Mouse (Mus musculus): ENCODE measurements around the gene Zfp296.
A peak's percentile ranks its signal among the peaks of the same experiment; 100 is the strongest.

The Zfp296 gene

DNA sequence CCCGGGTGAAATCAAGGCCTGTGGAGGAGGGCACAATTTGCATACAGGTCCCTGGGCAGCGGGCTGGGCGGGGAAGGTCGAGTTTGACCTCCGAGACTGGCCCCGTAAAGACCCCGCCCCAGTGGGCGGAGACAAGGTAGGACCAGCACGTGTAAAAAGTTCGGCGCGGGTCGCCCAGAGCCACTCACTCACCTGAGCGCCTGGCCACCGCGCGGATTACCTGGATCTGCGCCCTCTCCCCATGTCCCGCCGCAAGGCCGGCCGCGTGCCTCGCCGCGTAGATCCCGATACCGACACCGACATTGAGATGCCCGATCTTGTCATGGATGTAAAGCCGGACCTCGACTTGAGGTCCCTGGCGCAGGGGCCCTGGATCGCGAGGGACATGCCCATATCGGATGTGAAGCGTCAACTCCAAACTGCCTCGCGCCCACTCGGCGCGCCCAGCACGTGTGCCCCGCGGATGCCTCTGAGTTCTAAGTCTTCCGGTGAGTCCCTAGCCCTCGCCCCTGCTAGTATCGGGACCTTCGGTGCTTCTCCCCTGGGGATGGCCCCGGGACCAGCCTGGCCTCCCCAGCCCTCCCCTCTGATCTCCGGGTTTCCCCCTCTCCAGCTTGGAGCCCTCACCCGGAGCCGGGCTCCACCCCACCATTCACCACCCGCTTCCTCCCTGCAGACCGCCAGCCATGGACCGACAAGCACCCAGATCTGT is at the start of gene Zfp296, which contains the start of gene Gemin7:
Gene Zfp296, plus strand, starts transcription at position 147 of the 712 bp plus-strand sequence.
Gene Gemin7, minus strand, starts transcription at position 455 of the 712 bp plus-strand sequence.
- peak; percentile 59 to 65 for DNase-seq

DNA sequence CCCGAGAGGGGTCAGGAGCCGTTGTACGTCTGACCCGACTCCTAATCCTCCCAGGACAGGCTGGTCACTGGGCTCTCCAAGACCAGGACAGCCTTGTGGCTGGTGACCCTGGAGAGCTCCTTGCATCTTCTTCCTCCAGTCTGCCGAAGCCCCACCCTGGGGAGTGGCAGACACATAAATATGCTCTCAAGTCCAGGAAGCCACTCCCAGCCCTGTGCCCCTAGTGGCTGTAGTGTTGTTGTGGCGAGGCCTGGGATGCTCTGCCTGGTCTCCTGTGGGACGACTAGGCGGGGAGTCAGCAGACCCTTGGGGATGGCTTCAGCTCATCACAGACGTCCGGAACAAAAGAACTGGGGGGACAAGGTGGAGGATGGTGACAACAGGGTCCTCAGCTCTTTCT is 46.0 kb upstream of the Zfp296 start:
- no peak for DNase-seq

DNA sequence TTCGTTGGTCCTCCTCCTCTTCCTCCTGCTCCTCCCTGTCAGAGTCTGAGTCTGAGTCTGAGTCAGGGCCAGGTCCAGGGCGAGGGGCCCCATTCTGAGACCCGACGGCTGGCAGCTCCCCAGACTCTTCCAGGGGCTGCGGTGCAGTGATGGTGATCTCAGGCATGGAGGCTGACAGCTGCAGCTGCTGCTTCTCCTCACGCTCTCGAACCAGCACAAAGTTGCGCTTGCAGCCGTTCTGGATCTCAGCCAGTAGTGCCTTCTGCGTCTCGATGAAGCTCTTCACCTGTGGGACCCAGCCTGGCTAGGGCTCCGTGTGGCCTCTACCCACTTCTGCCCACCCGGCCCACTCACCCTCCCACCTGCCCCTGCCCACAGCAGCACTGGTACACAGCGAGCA is 44.8 kb upstream of the Zfp296 start:
- no peak for DNase-seq

DNA sequence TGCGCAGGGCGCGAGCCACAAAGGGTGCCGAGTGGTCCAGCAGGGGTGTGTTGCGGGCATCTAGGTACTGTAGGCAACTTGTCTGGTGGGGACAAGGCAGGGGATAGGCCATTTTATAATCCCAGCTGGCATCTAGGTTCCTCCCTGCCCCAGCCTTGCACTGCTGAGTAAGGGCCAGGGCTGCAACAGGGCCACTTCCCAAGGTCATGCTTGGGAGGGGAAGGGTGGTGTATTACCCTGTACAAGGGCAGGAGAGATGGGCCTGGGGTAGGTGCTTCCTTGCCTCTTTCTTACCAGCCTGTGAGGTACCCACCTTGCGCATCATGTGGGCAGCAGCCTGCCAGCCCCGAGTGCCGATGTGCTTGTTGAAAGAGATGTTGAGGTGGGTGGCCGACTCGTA is 42.4 kb upstream of the Zfp296 start:
- no peak for DNase-seq

DNA sequence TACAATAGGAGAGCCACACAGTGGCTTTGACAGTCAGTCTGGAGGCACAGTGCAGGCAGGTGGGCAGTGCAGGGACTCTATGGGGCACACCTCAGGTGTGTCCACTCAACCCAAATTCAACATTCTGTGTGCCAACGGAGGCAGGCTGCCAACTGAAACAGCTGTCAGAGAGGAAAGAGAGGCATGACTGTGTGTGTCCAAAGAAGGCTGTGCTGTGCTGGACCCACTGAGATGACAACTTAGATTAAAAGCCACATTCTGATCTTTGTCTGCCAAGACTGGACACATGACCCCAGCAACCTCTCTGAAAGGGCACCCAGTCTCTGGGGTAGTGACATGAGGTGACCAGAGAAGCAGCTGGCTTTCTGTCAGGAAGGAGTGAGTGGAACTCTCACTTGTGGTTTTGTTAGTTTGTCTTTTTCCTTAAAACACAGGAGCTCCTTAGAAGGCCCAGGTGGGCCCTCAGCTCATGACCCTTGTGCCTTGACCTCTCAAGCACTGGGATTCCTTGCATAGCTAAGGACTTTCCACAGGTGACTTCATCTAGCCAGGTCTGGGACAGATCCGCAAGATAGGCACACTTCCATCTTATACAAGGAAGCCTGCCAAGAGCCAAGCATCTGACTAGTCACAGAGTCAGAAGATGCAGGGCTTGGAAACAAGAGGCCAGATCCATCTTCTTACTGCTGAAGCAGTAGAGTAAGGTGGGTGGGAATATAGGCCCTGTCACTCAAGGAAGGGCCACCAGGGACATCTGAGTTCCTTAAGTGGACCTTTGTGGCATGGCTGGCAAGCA is 36.1 kb upstream of the Zfp296 start:
- DNase-seq: no peak

DNA sequence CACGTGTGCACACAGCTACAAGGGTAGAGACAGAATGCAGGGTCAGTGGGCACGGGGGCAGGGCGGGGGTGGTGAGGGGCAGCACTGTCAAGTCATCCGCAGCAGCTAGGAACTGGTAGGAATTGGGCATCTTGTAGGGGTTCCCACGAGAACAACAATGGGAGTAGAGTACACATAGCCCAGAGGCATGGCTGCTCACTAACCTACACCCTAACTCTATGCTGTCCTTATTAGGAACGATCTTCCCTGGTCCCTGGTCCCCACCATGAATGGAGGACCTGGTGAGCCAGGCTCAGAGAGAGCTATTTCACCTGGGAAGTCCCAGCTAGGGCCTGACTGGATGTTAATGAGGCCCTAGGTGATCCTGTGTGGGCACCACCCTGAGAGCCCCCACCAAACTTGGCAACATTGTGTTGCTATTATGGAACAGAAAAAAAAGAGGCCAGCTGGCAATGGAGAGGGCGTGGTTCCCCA is 35.4 kb upstream of the Zfp296 start:
- no peak for DNase-seq

DNA sequence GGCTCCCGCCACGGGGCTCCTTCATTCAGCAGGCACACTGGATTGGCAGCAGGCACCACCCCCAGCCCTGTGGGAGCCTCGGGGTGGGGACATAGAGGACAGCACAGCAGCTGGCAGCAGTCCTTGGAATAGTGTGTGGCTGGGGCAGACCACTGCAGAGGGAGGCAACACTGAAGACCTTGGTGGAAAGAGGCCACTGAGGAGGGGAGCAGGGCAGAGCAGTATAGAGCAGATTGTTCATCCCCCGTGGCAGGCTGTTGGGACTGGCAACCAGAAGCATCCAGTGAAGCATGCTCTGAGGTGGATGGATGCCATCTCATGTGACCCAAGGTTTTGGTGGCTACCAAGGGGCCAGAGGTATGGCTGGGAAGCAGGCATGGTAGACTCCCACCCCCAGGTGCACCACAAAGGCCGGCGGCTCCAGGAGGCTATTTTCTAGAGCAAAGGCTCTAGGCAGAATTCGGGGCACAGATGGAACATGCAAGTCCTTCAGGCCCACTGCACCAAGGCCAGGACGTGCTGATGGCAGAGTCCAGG is 34.9 kb upstream of the Zfp296 start:
- no peak for DNase-seq

- DNase-seq: no peak
These were observed 33.5 kb upstream of the Zfp296 start for GRCm38 (mm10) chr7:19543584-19543983.

DNA sequence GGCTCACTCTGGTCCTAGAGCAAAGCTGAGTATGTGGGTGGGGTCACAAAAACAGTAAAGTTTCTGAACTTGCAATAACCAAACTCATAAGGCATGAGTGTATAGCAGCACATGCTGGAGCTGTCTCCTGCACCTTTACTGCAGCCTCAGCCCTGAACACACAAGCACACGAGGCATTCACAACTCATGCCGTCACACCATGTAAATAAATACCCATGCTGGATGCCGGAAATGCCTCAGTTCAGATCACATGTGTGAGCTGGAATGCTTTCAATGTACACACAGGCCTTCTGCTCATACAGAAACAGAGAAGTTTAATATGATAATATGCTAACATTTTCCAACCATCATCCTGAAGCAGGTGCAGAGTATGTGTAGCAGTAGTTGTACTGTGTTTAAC is 31.1 kb upstream of the Zfp296 start:
- no peak for DNase-seq

DNA sequence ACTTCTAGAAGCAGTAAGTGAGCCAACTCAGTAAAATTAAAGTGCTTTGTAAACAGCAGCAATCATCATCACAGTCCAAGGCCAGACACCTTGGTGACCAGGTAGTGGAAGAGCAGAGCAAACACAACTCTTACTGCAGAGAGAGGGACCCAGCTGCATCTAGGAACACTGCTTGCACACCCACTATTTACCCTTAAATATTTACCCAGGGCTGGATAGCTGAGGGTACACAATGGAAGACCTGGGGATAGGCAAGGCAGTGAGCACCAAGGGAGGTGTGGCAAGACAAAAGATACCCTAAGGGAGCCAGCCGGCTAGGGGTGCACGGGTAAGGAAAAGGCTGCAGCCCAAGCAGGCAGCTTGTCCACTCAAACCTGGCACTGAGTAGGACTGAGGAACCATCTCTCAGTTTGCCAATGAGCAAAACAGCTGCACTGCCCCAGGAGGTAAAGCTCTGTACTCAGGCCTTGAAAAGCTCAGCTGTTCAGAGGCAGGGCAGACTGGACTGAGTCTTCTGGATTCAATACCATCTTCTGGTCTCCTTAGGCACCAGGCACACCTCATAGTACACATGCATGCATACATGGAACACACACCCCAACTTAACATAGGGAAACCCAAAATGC is 29.6 kb upstream of the Zfp296 start:
- no peak for DNase-seq

GRCm38 (mm10) chr7:19549394-19549793 is 27.7 kb upstream of the Zfp296 start:
- DNase-seq: no peak

- no peak for DNase-seq
These were observed 25.5 kb upstream of the Zfp296 start for GRCm38 (mm10) chr7:19551634-19552033.

DNA sequence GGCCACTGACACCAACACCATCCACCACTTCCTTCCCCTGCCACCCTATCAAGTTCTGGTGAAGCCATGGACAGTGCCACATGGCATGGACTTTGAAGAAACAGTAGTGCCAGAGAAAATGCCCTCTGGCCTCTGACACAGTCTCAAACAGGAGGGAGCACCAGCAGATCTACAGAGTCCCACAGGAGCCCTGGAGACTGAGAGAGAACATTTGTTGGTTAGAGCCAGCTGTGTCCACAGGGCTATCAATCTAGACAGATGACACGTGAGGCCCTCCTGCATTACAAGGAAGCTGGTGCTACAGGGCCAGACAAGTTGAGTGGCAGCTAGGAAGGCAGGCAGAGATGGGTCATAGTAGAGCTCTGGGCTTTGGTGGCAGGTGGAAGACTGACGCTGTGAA is 24.6 kb upstream of the Zfp296 start:
- no peak for DNase-seq

- no peak for DNase-seq
These were observed 22.9 kb upstream of the Zfp296 start for GRCm38 (mm10) chr7:19554168-19554567.

- peak; percentile 44 to 54 for DNase-seq
These were observed 20.0 kb upstream of the Zfp296 start for GRCm38 (mm10) chr7:19557086-19557485.

GRCm38 (mm10) chr7:19557982-19558900 is 18.8 kb upstream of the Zfp296 start:
- DNase-seq: no peak

- no peak for DNase-seq
These were observed 18.1 kb upstream of the Zfp296 start for GRCm38 (mm10) chr7:19558965-19559364.

- no peak for DNase-seq
These were observed 16.4 kb upstream of the Zfp296 start for GRCm38 (mm10) chr7:19560491-19561260.

- no peak for DNase-seq
These were observed 15.7 kb upstream of the Zfp296 start for GRCm38 (mm10) chr7:19561431-19561764.

- DNase-seq: peak; percentile 79 to 86
These were observed 15.1 kb upstream of the Zfp296 start for GRCm38 (mm10) chr7:19561765-19562642.
